Mouse (Mus musculus): ENCODE data around the gene Fgfr2.

Gene Fgfr2

DNA sequence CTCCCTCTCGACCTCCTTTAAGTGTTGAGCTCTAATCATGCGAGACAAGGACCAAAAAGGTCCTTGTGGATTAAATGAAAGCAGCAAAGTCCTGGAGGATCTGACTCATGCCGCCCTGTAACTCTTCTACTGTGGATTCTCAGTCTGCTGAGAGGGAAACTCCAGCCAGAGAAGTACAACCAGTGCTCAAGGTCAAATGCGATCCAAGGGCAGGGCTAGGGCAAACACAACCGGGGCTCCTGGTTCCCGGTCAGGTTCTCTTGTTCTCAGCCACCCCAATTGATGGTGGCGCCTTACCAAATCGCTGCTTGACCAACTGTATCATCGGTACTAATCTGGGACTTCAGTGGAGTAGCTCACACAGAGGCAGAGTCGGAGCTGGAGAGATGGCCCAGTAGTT lies 322.3 kb downstream of the Fgfr2 start:
- DNase-seq (ENCODE audit: low spot score): no peak

DNA sequence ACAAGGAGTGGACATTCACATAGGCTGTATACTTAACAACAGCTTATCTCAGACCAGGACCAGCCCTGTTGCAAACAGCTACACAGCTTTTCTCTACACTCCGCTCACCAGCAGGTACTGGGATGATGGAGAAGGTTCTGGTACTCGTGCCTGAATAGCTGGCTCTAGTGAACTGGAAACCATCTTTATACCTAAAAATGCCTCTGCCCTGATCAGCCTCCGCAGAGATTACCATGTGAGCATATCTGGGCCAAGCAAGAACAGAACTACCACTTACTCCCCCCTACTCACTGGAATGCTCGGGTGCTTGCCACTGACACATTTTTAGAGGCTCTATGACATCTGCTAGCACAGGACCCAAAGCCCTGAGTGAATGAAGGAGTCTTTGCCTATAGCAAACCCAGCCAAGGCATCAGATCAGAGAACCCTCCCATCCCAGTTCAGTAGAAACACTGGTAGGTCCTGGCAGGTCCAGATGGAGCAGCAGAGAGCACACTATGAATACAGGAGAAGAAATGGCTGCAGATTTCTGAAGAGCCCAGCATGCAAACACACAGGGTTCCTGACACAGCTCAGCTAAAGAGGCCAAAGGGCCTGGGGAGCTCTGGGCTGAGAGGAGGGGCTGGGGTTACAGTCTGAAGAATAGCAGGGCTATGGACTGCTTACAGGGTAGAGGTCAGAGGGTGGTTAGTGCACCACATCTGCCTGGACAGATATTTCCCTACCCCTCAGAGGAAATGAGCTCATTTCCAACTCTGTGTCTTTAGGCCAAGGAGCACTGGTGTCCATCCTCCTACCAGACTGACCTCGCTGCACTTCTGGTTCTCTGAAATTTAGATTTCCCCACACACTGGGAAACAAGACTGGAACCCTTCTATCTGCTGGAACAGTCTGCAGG lies 323.8 kb downstream of the Fgfr2 start:
- DNase-seq (ENCODE audit: low spot score): no peak

GRCm38 (mm10) chr7:132795141-132795540 lies 328.0 kb downstream of the Fgfr2 start:
- DNase-seq (ENCODE audit: low spot score): no peak

GRCm38 (mm10) chr7:132793467-132793866 lies 329.7 kb downstream of the Fgfr2 start:
- no peak for DNase-seq (ENCODE audit: low spot score)

- DNase-seq (ENCODE audit: low spot score): peak; percentile 52
These were observed 332.5 kb downstream of the Fgfr2 start for GRCm38 (mm10) chr7:132790447-132791219.

DNA sequence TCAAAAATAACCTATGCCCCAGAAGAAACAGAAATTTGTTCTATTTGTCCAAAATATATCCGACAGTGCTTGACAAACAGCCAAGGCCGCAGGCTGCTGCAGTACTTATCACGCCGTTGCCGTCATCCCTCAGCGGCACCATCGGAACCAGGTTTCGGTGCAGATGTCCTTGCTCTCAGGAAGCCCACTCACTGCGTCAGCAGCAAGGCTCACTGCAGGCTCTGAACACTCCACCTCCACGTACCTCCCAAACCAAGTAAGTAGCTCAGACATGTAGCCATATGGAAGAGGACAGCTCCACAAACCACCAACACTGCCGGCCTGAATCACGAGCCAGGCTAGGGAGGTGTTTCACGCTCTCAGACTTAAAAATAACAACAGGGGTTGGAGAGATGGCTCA lies 334.3 kb downstream of the Fgfr2 start:
- no peak for DNase-seq (ENCODE audit: low spot score)

GRCm38 (mm10) chr7:132787496-132788190 lies 335.5 kb downstream of the Fgfr2 start:
- no peak for DNase-seq (ENCODE audit: low spot score)

GRCm38 (mm10) chr7:132787022-132787421 lies 336.1 kb downstream of the Fgfr2 start:
- DNase-seq (ENCODE audit: low spot score): no peak

- no peak for DNase-seq (ENCODE audit: low spot score)
These were observed 336.6 kb downstream of the Fgfr2 start for GRCm38 (mm10) chr7:132786522-132786921.

DNA sequence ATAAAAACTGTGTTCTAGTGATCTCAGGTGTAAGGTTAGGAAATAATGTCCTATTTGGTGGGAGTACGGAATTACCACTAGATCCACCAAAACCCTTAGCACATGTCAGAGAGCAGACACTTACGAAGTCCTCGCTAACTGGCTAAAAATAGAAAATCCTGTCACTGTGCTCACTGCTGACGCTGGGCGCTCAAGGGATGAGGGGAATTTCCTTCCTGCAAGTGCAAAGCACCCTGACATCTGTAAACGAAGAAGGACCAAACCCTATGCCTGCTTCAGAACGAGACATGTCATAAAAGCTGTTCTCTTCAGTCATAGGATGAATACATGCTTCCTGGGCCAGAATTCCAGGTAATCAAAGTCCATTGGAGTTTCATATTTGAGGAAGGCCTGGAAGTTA lies 337.1 kb downstream of the Fgfr2 start:
- DNase-seq (ENCODE audit: low spot score): no peak

- DNase-seq (ENCODE audit: low spot score): no peak
These were observed 339.0 kb downstream of the Fgfr2 start for GRCm38 (mm10) chr7:132784101-132784500.

GRCm38 (mm10) chr7:132781850-132782249 lies 341.3 kb downstream of the Fgfr2 start:
- no peak for DNase-seq (ENCODE audit: low spot score)

DNA sequence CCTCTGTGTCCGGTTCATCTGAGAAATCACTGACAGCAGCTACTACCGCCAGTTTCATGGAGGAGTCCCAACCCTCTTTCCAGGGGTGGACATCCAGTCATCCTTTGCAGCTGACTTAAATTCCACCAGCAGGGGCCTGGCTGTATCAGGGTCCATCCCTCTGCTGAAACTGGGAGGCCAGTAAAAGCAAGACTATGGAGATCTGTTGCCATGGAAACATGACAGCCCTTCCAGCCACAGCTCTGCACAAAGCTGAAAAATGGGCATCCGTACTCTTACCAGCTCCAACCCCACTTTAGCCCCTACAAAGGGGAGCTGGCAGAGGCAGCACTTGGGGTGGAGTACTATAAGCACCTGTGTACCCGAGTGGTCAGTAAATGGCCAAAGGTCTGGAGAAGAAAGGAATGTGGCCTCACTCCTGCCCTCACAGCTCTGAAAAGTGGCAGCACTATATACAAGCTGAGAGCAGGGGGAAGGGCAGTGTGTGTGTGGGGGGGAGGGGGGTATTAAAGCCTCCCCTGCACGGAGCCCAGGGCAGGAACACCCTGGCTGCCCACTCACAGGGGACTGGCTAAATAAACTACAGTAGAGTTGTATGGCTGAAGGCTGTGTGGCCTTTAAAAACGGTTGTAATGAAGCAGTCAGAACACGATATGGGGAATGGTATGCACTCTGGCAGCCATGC lies 341.9 kb downstream of the Fgfr2 start:
- no peak for DNase-seq (ENCODE audit: low spot score)

DNA sequence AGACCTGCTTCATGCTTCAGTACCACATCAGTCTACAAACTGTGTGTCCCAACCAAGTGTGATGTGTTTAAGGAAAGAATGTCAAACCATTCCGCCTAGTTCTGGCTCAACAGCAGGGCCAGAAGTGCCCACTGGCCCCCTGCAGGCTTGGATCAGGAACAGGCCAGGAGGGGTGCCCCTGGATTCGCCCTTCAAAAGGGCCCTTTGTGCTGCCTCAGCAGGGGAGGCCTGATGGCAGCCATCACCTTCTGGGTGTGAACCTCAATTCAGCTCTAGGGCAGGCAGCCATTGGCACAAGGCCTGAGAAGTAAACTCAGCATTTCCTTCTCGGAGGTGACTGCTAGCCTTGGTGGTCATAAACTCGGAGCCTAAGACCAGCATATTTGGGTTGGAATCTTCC lies 342.5 kb downstream of the Fgfr2 start:
- no peak for DNase-seq (ENCODE audit: low spot score)

DNA sequence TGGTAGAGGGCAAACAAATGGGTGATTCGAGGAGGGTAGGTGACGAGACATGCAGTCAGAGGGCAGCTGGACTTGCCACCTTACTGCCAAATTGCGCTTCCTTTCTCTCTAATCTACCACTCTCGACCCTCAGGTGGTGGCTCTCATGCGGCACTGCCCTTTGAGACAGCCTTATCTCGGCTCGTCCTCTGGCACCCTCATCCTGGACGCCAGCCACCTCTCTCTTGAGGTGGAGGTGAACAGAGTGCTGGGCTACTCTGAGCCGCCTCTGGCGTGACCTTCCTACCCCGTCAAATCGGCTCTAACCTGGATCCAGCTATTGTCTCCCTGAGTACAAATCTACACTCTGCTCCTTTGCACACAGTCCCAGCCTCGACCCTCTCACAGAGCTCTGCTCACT lies 344.5 kb downstream of the Fgfr2 start:
- no peak for DNase-seq (ENCODE audit: low spot score)

GRCm38 (mm10) chr7:132777728-132778453 lies 345.3 kb downstream of the Fgfr2 start:
- no peak for DNase-seq (ENCODE audit: low spot score)

GRCm38 (mm10) chr7:132777117-132777516 lies 346.0 kb downstream of the Fgfr2 start:
- no peak for DNase-seq (ENCODE audit: low spot score)

DNA sequence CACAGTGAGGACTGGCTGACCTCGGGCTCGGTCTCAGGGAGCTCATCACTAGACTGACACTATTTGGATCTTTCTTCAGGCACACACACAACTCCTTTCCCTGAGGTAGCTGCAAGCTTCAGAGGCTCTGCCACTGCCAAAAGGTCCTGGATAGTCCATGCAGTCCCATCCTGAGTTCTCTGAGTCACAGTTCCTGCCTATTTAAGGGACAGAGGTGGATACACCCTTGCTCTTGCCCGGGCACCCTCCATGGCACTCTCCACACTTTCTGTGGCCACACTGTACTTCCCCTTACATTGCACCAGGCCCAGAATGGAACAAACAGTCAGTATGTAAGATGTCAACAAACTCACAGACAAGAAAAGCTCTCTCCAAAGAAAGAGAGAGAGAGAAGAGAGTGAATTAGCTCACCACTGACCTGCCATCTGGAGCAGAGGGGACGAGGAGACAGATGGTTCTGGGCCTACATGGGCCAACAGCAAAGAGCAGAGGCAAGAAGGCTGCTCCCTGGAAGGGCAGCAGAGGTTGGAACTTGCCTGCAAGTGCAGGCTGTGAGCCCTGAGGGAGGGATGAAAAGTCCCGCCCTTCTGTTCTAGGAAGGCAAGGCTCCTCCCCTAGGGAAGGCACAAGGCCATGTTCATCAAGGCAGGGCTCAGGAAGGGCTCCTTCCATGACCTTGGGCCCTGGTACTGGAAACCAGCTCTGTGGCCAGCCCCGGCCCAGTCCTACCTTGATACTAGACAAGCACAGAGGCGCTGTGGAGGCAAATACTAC lies 346.6 kb downstream of the Fgfr2 start:
- DNase-seq (ENCODE audit: low spot score): no peak

DNA sequence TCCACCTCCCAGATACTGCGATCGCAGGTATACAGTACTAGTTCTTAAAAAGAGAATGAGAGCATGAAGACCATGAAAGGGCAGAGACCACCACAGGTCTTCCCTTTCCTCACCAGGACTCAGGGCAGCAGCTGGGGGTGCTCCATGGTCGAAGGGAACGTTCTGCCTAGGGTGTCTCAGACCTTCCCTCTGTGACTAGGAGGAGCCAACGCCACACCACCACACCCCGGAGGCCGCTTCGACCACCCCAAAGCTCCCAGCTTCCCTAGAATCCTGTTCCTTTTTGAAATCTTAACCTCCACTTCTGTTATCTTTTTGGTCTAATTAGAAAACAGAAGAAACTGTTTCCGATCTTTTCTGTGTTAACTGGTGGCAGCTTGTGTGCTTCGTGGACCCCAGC lies 347.2 kb downstream of the Fgfr2 start:
- no peak for DNase-seq (ENCODE audit: low spot score)

DNA sequence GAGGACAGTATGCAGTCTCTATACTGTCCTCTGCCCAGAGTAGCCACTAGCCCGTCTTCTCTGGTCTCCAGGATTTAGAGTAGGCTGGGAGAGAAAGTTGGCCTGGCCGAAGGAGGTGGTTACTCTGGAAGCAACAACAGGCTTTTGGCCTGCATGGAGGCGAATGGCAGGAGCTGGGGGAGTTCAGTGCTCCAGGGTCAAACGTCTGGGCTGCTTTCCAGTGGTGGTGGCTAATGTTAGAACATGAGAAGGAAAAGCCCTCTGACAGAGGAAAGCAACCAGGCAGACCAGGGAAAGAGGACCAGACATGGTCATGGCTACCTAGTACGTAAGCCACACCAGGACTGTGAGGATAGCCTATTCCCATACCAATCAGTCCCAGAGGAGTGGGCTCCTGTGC lies 347.8 kb downstream of the Fgfr2 start:
- DNase-seq (ENCODE audit: low spot score): peak; percentile 44

Data from urinary bladder, postnatal 14 days (tissue).